Mouse (Mus musculus): ENCODE results near the gene Creb5.

The Creb5 gene

GRCm38 (mm10) chr6:53495667-53496066, 208.6 kb downstream of the Creb5 start:
- no peak for DNase-seq

GRCm38 (mm10) chr6:53496325-53496753, 209.3 kb downstream of the Creb5 start:
- DNase-seq, result peak; percentile 61 to 76

DNA sequence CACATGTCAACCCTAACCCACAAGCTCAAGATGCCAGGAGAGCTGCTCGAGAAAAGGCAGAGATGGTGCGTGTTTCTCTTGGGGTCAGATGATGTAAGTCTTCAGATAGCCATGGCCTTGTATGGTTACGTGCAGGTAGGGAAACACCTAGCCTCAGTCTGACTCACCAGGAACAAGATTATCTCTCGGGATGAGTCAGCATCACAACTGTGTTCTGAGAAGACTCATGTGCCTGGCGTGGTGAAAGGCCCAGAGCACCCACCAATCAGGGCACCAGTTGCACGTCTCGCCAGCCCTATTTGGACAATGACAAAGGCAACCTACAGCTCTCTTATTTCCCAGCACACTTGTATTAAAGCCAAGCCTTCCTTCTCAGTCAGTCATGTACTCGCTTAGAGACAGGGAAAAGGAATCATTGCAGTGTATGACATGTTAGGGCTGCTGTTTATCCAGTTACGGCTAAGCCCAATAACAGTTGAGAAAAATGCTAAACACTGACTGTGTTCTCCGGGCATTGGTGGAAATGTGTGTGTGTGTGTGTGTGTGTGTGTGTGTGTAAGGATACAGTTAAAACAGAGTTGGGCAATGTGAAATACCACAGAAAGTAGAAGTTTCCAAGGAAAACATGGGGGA, 210.9 kb downstream of the Creb5 start:
- DNase-seq, result peak in 1 of 2 experiments; percentile 33

- no peak for DNase-seq
These were observed 212.7 kb downstream of the Creb5 start for GRCm38 (mm10) chr6:53499621-53500295.

- no peak for DNase-seq
These were observed 214.2 kb downstream of the Creb5 start for GRCm38 (mm10) chr6:53501236-53501635.

DNA sequence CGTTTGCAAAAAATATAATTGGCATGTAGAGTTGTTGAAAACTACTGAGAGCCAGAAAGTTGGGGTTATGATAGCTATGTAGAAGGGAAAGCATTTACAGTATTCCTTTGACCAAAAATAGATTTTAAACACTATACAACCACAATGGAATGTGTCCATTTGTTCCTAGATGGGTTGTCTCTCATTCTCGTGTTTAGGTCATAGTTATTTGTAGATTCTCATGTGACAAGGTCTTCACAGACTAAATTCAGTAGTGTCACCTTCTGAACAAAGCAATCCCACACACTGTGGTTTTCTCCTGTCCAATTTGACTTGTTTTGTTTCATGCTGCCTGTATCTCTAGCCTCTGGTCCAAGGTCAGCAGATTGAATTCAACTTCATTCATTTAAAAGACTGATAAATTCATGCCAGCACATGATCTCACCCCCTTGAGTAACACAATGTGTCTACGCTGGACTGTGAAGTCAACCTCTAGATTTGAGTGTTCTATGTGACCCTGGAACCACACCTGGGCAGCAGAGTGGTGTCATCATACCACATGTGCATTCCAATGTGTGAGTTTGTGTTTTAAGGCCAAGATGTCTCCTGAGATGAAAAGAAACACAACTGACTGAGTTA, 220.0 kb downstream of the Creb5 start:
- DNase-seq, result no peak

GRCm38 (mm10) chr6:53508847-53509494, 221.9 kb downstream of the Creb5 start:
- no peak for DNase-seq

DNA sequence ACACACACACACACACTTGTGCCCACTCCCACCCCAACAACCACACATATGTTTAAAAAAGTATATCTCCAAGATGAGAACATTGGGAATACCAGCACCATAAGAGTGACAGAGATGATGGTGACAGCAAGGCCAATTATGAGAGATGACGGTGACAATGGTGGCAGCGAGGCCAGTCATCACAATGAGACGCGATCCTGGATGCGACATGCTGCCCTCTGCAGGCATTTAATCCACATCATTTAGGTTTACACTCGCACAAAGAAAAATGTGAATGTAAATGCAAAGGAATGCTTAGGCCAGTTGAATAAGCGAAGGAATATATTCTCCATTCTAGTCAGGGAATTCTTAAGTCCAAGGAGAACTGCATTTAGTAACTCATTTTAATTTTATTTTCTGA, 222.9 kb downstream of the Creb5 start:
- no peak for DNase-seq

DNA sequence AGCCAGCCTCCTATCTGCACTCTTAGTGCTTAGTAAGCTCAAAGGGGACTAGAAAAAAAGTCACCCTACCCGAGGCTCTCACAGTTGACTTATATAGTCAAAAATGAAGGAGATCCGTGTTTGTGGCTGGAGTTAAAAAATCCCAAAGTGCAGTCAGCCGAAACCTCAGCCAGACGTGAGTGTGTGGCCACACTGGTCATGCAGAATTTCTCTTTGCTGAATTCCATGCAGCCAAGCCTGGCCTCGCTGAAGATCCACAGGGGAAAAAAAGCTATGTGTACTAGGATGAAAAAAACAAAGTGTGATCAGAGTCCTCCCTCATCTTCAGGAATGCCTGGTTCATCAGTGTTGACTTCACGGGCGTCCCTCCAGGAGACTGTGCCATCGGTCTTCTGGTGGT, 225.2 kb downstream of the Creb5 start:
- no peak for DNase-seq

- no peak for DNase-seq
These were observed 226.3 kb downstream of the Creb5 start for GRCm38 (mm10) chr6:53513380-53513779.

DNA sequence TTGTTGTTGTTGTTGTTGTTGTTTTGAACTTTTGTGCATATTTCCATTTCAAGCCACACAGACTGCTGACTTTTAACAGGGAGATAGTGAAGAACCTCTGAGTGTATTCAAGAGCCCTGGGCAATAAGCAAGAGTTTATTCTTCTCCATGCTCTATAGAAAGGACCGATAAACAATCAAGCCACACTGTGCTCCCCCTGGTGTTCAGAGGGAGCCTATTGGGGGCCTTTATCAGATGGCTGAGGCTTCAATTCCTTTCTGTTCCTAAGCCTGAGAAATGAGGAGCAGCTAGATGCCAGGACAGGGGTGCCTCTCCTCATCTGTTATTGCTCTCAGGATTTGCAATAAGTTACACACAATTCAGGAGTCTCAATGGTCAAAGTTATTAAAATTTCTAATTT, 227.8 kb downstream of the Creb5 start:
- peak in 1 of 2 experiments; percentile 30 for DNase-seq

DNA sequence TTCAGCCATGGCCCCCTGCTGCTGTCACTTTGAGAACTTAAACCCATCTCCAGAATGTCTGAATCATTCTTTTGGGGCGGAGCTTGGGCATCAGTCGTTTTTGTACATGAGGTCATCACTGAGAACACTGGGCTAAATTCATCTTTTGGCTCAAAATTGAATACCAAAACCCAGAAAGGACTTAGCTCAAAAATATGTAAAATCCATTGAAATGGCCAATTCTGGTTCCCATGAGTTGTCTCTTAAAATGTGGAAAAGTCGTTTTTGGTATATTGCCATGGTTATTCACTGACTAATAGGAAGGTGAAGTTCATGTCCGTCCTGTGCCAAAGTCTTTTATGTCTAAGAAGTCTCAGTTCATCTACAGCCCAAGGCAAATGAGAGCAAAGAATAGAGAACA, 228.5 kb downstream of the Creb5 start:
- no peak for DNase-seq

- no peak for DNase-seq
These were observed 230.4 kb downstream of the Creb5 start for GRCm38 (mm10) chr6:53517371-53517945.

DNA sequence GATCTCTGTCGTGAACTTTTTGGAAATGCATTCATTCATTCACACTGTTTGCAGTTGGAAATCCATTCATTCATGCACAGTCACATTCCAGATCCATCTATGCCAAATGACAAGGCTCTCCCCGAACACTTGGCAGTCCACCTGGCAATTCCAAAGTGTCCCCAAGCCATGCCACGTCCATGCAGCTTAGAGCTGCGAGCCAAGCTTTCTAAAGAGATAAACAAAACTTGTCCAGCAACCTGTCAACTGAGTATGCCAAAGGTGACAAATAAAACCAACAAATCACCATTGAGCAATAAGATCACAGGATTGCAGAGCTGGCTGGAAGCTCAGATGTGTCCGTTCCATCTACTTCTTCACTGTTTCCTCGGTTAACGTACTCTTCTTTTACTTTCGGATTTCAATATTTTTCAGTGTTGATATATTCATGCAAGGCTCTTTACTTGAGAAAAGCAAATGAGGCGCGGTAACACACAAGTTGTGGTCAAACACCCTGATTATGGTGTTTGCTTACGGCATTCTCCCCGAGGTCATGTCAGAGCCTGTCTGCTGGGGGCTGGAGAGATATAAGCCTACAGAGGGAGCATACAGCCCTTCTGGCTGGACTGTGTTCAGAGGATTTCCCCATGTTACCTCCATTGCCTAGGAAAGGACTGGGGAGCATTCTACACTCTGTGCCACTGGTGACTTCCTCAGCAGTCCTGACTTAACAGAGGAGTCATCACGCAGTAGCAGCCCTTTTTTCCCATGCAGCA, 236.8 kb downstream of the Creb5 start:
- DNase-seq, result no peak

- DNase-seq, result no peak
These were observed 239.4 kb downstream of the Creb5 start for GRCm38 (mm10) chr6:53526460-53526859.

DNA sequence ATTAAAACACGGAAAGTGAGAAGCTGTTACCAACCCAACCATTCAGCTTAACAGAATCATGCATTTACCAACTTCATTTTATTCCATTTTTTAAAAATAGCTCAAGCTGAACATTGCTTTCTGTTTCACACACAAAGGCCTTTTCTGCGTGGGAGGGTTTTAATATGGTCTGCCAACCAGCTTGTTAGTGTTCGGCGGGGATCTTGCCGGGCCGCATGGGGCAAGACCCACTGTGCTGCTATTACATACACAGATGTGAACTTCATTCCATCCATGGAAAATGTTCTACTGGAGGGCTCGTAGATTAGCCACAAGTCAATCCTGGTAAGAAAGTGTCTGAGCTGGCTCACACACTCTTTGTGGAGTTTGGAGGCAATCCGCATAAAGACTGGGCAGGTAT, 243.7 kb downstream of the Creb5 start:
- DNase-seq, result no peak

- DNase-seq, result no peak
These were observed 244.4 kb downstream of the Creb5 start for GRCm38 (mm10) chr6:53531461-53531860.

DNA sequence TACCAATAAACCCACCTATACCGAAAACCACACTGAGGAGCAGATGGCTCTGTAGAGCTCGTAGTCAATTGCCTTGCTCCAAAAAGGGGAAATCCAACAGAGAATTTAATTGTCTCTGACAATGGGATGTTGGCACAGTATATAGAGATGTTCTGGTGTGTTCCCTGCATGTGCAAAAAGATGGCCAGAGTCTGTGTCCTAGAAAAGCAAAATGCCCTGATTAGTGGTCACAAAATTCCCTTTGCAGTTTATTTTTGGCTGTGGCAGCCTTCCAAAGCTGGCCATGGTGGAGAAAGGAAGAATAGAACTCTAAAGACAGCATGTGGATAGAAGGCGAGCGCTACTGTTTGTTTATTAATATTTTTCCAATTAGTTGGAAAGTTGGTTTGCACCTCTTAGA, 250.5 kb downstream of the Creb5 start:
- DNase-seq, result no peak

DNA sequence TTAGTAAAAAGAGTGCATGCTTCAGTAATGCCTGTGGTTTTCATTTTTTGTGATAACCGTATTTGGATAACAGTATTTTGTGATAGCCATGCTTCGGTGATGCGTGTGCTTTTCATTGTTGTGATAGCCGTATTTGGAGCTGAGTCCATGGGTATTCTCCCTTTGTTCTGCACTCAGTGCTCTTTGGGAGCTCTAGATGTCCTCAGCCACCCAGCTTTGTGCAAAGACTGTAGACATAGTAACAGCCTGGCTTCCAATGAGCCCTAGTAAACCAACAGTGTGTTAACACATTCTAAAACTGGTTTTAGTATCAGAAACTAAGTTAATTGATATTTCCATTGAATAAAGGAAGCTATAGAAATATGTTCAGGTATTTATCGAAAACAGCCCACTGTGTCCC, 254.7 kb downstream of the Creb5 start:
- DNase-seq, result no peak

- no peak for DNase-seq
These were observed 258.4 kb downstream of the Creb5 start for GRCm38 (mm10) chr6:53545483-53545900.

DNA sequence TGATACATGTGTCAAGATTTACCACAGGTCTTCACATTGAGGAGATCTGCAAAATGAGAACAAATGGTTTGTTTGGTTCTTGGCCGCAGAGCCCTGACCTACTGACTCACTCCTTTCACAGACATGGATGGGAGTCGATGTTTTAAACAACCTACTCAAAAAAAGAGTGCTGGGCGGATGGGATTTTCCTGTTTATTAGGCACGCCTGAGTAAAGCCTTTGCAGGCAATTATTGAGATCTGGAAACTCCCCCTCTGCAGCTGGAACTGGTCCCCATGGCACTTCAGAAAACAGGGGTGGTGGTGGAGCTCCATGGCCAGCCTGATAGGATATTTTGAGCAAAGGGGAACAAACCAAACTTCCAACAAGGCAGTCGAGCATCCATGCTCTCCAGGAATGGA, 258.9 kb downstream of the Creb5 start:
- DNase-seq, result no peak

GRCm38 (mm10) chr6:53548236-53548635, 261.2 kb downstream of the Creb5 start:
- DNase-seq, result no peak

DNA sequence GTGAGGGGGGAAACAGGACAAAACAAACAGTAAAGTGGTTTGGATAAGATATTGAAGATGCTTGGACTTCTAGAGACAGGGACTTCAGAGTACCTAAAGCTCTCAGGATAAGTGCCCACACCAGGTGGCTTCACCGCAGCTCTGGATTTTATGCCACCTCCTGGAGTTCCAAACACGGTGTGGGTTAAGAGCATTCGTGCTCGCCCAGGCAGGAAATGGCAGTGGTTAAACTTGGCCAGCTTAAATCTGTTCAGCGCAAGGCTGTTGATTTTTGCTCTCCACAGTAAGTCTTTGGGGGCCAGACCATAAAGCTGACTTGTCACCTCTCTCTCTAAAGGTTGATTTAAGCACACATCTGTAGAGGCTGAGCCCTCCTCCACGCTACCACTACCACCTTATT, 262.3 kb downstream of the Creb5 start:
- DNase-seq, result no peak

Data from lung, postnatal 4 days (tissue).